Mouse (Mus musculus): ENCODE measurements around the gene Atp2a2. TPM values are rescaled to one million over a fixed set of nuclear protein-coding genes. Genes with fewer than 3 reads are reported as not detected.

Atp2a2 gene
- polyA plus RNA-seq, 1 experiment = 422 TPM

DNA sequence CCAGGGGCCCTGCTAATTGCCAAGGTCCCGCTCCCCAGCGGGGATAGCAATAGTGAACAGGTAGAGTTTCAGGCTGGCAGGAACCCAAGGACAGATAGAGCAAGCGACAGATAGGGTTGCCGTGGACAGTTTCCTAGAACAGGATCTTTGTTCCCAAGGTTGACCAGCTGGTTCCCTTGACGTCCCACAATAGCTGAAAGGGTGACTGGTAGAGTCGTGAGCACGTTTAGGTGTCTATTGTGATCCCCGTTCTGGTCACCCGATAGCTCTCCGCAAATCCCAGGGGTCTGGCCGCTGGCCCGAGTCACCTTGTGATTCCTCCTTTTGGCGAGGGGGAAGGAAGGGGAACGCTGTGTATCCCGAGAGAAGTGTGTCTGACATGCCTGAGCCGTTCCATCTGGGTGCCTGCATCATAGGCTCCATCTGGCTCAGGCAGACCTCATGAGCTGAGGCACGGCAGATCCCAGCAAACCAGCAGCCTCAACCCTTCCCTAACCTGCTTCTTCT lies 8.7 kb upstream of the Atp2a2 start:
- Histone ChIP-seq H3K27me3 (ENCODE audit: control insufficient read depth, insufficient read depth, low read length) (no peaks in the 10 kb centered on the region), H3K27ac (ENCODE audit: insufficient read depth, low read length) (peak overlapping the region; percentile 11), H3K4me3 (replicated peaks; ENCODE audit: insufficient read depth, low read depth, low read length) (no peak overlapping the region), H3K4me1 (ENCODE audit: control insufficient read depth, insufficient read depth, low read length) (peaks cover 32% of the 10 kb centered on the region)
- peak; percentile 73 to 82 for DNase-seq
- 10% methylated on average over 17 of the region's 17 CpGs for WGBS
- 0 out of 2 replicates have a peak, but pooled peaks have one; percentile 30 for TF ChIP-seq POLR2A (IDR thresholded peaks at IDR 0.05; ENCODE audit: borderline replicate concordance, insufficient read depth, low read length)
- TF ChIP-seq CTCF (IDR thresholded peaks at IDR 0.05; ENCODE audit: borderline replicate concordance, insufficient read depth, low read depth, low read length) = no peak

DNA sequence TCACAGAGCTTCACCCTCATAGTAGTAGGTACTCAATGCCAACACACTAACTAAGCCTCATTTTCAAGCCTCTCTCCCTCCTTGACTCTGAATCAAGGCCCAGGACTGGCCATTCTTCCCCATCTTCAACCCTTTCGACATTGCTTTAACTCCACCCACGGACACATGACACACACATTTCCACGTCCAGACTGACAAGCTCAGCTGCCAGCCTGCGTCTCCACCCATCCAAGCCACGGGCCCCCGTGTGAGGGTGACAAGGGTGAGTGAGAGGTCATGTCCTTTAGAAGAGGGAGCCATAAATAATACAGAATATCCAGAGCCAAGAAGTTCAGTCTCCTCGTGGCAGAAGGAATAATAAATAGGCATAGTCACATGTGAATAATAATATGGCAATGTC lies 7.6 kb upstream of the Atp2a2 start:
- TF ChIP-seq POLR2A (IDR thresholded peaks at IDR 0.05; ENCODE audit: borderline replicate concordance, insufficient read depth, low read length) (no peak), CTCF (IDR thresholded peaks at IDR 0.05; ENCODE audit: borderline replicate concordance, insufficient read depth, low read depth, low read length) (no peak)
- 24% methylated on average over 7 of the region's 7 CpGs for WGBS
- Histone ChIP-seq H3K4me1 (ENCODE audit: control insufficient read depth, insufficient read depth, low read length) (peaks cover 32% of the 10 kb centered on the region), H3K27me3 (ENCODE audit: control insufficient read depth, insufficient read depth, low read length) (no peaks in the 10 kb centered on the region), H3K4me3 (replicated peaks; ENCODE audit: insufficient read depth, low read depth, low read length) (no peak overlapping the region), H3K27ac (ENCODE audit: insufficient read depth, low read length) (peak overlapping the region; percentile 94)
- no peak for DNase-seq

DNA sequence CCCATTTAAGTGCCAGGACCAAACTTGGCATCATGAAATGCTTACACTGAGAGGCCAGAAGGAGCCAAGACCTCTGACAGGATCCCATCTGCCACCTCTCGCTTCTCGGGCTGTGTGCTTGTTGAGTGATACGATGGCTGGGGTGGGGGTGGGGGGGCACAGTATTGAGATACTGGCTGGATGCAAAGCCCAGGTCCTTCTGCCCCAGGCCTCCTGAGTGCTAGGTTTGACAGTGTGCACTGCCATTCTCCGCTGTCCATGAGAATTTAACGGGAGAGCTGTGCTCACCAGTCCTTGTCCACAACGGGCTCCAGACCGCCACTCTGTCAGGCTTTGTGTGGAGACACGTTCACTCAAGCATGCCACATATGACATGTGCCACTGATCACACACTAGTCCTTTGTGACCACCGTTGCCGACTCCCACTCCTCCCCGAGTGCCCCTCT lies 6.9 kb upstream of the Atp2a2 start:
- no peak for TF ChIP-seq CTCF (IDR thresholded peaks at IDR 0.05; ENCODE audit: borderline replicate concordance, insufficient read depth, low read depth, low read length)
- peak; percentile 28; the same call in 1 of the 2 replicates for TF ChIP-seq POLR2A (IDR thresholded peaks at IDR 0.05; ENCODE audit: borderline replicate concordance, insufficient read depth, low read length)
- Histone ChIP-seq H3K4me1 (ENCODE audit: control insufficient read depth, insufficient read depth, low read length) (peaks cover 28% of the 10 kb centered on the region), H3K4me3 (replicated peaks; ENCODE audit: insufficient read depth, low read depth, low read length) (no peak overlapping the region), H3K27ac (ENCODE audit: insufficient read depth, low read length) (peak overlapping the region; percentile 94), H3K27me3 (ENCODE audit: control insufficient read depth, insufficient read depth, low read length) (no peaks in the 10 kb centered on the region)
- DNase-seq = peak; percentile 80 to 94
- WGBS = 13% methylated on average over 11 of the region's 11 CpGs

DNA sequence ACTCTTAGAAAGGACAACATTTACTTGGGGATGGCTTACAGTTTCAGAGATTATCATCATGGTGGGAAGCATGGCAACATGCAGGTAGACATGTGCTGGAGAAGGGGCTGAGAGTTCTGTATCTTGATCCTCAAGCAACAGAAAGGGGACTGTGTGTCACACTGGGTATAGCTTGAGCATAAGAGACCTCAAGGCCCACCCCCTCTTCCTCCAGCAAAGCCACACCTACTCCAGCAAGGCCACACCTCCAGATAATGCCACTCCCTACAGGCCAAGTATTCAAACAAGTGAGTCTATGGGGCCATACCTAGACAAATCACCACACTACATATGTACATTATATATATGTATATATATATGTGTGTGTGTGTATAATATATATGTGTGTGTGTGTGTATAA lies 5.4 kb upstream of the Atp2a2 start:
- DNase-seq = no peak
- H3K27me3 ChIP-seq (ENCODE audit: control insufficient read depth, insufficient read depth, low read length) = no peaks in the 10 kb centered on the region
- TF ChIP-seq CTCF (IDR thresholded peaks at IDR 0.05; ENCODE audit: borderline replicate concordance, insufficient read depth, low read depth, low read length) = no peak
- TF ChIP-seq POLR2A (IDR thresholded peaks at IDR 0.05; ENCODE audit: borderline replicate concordance, insufficient read depth, low read length) = no peak
- no peak overlapping the region for H3K4me3 ChIP-seq (replicated peaks; ENCODE audit: insufficient read depth, low read depth, low read length)
- H3K4me1 ChIP-seq (ENCODE audit: control insufficient read depth, insufficient read depth, low read length) = peaks cover 34% of the 10 kb centered on the region
- no peak overlapping the region for H3K27ac ChIP-seq (ENCODE audit: insufficient read depth, low read length)

DNA sequence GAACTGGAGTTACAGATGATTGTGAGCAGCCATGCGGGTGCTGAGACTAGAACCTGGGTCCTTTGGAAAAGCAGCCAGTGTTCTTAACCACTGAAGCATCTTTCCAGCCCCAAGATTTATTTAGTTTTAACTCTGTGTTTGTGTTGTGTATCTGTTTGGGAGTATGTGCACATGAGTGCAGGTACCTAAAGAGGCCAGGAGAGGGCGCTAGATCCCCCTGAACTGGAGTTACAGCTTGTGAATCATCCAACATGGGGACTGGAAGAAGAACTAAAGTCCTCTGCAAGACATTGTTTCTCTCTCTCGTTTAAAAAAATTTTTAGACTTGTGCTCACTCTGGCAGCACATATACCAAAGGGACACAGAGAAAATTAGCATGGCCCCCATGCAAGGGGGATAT lies 4.4 kb upstream of the Atp2a2 start:
- WGBS = 89% methylated on average over 3 of the region's 3 CpGs
- no peak for TF ChIP-seq POLR2A (IDR thresholded peaks at IDR 0.05; ENCODE audit: borderline replicate concordance, insufficient read depth, low read length)
- TF ChIP-seq CTCF (IDR thresholded peaks at IDR 0.05; ENCODE audit: borderline replicate concordance, insufficient read depth, low read depth, low read length) = 0 out of 2 replicates have a peak, but pooled peaks have one; percentile 20
- Histone ChIP-seq H3K4me3 (replicated peaks; ENCODE audit: insufficient read depth, low read depth, low read length) (no peak overlapping the region), H3K27me3 (ENCODE audit: control insufficient read depth, insufficient read depth, low read length) (no peaks in the 10 kb centered on the region), H3K27ac (ENCODE audit: insufficient read depth, low read length) (no peak overlapping the region), H3K4me1 (ENCODE audit: control insufficient read depth, insufficient read depth, low read length) (peaks cover 31% of the 10 kb centered on the region)
- peak in 1 of 2 experiments; percentile 8 for DNase-seq

DNA sequence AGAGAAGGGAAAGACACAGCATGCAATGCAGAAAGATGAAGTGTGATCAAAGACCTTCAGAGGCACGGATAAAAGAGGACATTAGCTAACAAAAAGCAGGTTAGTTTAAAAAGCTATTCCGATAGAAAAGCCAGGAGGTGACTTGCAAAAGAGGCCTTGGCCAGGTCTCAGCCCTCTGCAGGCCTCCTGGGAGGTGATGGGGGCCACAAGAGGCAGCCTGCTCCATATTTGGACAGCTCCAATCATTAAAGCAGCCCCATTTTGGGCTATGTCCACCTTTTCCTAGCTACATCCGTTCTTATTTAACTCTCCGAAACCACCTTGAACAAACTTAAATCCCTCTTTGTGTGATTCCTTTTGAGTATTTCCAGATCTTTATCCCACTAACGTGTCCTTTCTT lies 3.5 kb upstream of the Atp2a2 start:
- peak in 1 of 2 experiments; percentile 10 for DNase-seq
- Histone ChIP-seq H3K27ac (ENCODE audit: insufficient read depth, low read length) (no peak overlapping the region), H3K4me1 (ENCODE audit: control insufficient read depth, insufficient read depth, low read length) (peaks cover 23% of the 10 kb centered on the region), H3K27me3 (ENCODE audit: control insufficient read depth, insufficient read depth, low read length) (no peaks in the 10 kb centered on the region), H3K4me3 (replicated peaks; ENCODE audit: insufficient read depth, low read depth, low read length) (no peak overlapping the region)
- WGBS = 72% methylated on average over 5 of the region's 5 CpGs
- TF ChIP-seq CTCF (IDR thresholded peaks at IDR 0.05; ENCODE audit: borderline replicate concordance, insufficient read depth, low read depth, low read length) (no peak), POLR2A (IDR thresholded peaks at IDR 0.05; ENCODE audit: borderline replicate concordance, insufficient read depth, low read length) (no peak)

DNA sequence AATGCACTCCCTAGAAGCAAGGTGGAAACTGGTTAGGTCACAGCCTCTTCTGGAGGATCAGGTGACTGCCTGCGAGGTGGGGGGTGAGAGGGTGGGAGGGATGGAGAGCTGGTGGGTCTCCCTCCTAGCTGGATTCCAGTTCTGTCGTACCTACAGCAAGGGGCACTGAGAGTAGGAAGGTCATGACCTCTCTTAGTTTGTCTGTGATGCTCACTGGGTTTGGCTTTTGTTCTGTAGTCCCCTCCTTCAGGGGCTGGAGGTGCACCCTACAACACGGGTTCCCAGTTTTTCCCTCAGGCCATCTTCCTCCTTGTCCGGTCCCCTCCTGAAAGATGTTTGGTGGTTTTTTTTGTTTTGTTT lies 1.7 kb upstream of the Atp2a2 start:
- Histone ChIP-seq H3K4me1 (ENCODE audit: control insufficient read depth, insufficient read depth, low read length) (peaks cover 7% of the 10 kb centered on the region), H3K27ac (ENCODE audit: insufficient read depth, low read length) (peak overlapping the region; percentile 99; the same call in 1 of the 2 replicates), H3K4me3 (replicated peaks; ENCODE audit: insufficient read depth, low read depth, low read length) (no peak overlapping the region), H3K27me3 (ENCODE audit: control insufficient read depth, insufficient read depth, low read length) (no peaks in the 10 kb centered on the region)
- TF ChIP-seq POLR2A (IDR thresholded peaks at IDR 0.05; ENCODE audit: borderline replicate concordance, insufficient read depth, low read length) = no peak
- no peak for TF ChIP-seq CTCF (IDR thresholded peaks at IDR 0.05; ENCODE audit: borderline replicate concordance, insufficient read depth, low read depth, low read length)
- 63% methylated on average over 4 of the region's 4 CpGs for WGBS
- DNase-seq = peak in 1 of 2 experiments; percentile 23

DNA sequence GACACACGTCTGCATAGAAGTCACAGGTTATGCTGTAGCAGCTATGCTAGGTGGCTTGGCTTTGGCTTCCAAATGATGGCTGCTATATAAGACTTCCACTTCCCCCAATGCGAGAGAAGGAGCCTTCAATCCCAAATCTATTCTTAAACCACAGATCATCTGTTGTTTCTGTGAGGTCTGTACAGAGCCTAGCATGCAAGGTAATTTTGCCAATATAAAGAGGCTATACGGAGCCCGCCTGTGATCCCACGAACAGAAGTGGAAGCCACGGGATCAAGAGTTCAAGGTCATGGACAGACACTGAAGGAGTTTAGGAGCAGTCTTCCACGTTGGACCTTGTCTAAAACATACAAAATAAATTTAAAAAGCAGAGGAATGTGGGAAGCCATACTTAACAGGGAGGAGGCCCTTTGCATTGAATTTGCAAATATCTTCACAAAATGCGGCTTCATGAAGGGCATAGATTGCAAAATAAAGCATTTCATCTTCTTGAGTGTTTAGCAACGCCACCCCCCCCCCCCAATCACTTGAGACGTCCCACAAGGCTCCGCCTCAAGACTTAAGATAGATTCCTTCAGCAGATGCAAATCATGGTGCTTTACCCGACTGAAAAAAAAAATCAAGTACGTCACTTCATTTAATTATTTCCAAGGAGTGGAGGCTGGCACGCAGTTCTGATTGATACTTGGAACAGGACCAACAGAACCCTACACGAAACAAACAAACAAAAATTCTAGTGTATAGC lies 1.2 kb upstream of the Atp2a2 start:
- H3K27ac ChIP-seq (ENCODE audit: insufficient read depth, low read length) = peak overlapping the region; percentile 99
- no peak for TF ChIP-seq CTCF (IDR thresholded peaks at IDR 0.05; ENCODE audit: borderline replicate concordance, insufficient read depth, low read depth, low read length)
- DNase-seq = no peak

More for the DNA sequence above, 1.2 kb upstream of the Atp2a2 start:
- peaks cover 7% of the 10 kb centered on the region for H3K4me1 ChIP-seq (ENCODE audit: control insufficient read depth, insufficient read depth, low read length)
- WGBS = 27% methylated on average over 15 of the region's 15 CpGs
- no peaks in the 10 kb centered on the region for H3K27me3 ChIP-seq (ENCODE audit: control insufficient read depth, insufficient read depth, low read length)
- H3K4me3 ChIP-seq (replicated peaks; ENCODE audit: insufficient read depth, low read depth, low read length) = peak overlapping the region; percentile 79
